Mouse (Mus musculus): ENCODE measurements around the gene Itga9.
A peak's percentile ranks its signal among the peaks of the same experiment; 100 is the strongest.

Gene Itga9

DNA sequence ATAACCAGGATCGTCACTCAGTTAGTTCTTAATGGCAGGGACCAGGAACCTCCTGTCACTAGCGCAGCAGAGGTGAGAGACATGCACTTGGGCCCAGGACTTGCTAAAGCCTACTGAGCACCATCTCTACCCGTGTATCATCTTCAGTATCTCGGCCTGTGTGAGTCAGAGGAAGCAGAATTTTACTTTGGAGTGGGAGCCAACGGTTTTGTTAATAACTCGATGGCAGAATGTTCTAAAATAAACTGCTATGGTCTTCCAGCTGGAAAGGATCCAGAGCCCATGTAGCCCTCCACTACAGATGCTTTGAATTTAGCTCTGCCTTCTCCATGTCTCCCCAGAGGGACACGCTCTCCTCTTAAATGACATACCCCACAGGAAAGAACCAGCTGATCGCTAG is 75.7 kb downstream of the Itga9 start:
- ATAC-seq (ENCODE audit: insufficient number of reproducible peaks, low FRiP score, low TSS enrichment): no peak

DNA sequence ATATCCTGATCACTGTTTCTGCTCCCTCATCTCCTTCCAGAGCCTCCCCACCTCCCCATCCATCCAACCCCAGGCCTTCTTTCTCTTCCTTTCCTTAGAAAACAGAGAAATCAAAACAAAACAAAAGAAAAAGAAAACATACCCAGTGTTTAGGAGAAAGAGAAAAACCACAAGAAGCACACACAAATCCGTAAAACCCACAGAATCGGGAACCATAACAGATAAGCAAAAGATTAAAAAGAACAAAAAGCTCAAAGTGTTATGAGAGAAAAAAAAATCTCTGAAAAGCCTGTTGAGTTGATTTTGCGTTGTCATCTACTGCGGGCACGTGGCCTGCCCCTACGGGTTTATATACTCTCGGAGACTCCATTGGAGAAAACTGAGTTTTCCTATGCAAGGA is 77.0 kb downstream of the Itga9 start:
- no peak for ATAC-seq (ENCODE audit: insufficient number of reproducible peaks, low FRiP score, low TSS enrichment)

DNA sequence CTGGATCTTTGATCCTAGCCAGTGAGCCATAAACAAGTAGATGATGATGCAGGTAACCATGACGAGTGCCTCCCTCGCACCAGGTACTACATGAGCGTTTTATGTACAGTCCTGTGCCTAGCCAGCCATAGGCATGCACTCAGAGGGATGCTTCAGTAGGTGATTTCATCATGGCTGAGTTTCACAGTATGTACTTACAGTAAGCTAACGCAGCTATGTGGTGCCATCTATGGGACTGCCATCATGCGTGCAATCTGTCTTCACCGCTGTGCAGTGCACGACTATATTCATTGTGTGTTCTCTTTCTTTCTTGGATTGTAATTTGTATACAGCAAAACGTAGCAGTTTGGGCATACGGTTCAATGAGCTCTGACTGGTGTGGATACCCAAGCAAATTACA is 77.9 kb downstream of the Itga9 start:
- ATAC-seq (ENCODE audit: insufficient number of reproducible peaks, low FRiP score, low TSS enrichment): no peak

DNA sequence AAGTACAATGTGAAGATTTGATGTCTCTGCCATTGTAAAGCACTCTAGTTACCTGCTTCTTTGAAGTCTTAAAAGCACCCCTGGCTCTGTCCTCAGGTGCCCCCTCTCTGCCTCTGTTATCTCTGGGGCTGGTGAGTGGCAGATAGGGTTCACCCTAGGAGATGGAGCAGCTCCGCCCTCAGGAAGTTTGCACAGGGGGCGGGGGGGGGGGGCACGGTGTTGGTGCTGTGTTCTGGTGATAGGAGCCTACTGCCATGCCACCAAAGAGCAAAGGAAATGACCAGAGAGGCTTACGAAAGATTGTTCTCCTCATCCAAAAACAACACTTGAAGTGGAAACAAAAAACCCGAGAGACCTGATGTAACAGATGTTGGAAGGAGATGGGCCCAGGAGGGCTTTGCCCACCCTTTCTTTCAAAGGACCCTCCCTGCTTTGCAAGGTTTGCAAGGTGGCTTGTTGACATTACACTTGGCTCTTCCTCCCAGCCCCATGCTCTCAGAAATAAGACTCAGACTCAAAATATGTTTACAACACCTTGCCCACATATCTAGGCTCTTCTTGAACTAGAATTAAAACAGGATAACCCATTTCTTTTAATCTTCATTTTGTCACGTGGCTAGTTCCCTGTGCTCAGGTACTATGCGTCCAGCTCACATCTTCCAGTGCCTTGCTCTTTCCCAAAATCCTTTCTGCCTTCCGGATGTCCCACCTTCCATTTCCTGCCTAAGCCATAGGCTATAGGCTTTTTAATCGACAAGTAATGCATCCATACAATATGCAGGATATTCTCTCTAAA is 79.9 kb downstream of the Itga9 start:
- no peak for ATAC-seq (ENCODE audit: insufficient number of reproducible peaks, low FRiP score, low TSS enrichment)

DNA sequence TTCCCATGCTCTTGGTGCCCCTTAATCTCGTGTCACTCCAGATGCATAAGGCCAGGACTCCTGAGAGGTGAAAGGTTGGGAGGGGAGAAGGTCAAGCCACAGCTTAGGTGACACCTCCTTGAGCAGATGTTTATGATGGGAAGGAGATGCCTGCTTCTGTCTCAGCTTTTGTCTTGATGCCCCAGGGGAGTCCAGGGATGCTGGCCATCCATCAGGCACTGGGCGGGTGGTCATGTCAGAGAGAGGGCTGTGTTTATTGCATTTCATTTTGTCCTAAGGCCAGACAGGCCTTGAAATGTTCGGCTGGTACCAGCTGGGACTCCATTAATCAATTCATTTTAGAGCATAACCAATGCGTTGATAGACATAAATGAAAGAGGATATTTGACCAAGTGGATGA is 81.8 kb downstream of the Itga9 start:
- no peak for ATAC-seq (ENCODE audit: insufficient number of reproducible peaks, low FRiP score, low TSS enrichment)

DNA sequence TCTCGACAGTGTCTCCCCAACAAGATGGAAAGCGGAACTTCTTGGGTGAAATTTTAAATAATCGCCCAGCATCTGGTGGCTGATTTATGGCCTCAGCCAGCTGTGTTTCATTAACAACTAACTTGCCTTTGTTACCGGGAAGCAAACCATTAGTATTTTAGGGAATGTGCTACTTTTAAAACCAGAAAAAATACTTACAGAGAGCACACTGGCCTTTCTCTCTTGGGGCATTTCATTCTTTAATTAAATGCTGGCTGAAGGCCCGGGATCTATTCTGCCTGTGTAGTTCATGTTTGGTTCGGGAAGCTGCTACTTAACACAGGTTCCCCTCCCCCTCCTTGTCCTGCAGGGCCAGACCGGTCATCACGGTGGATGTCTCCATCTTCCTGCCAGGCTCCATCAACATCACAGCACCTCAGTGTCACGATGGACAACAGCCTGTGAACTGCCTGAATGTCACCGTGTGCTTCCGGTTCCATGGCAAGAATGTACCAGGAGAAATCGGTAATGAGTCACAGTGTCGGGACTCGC is 82.5 kb downstream of the Itga9 start:
- no peak for ATAC-seq (ENCODE audit: insufficient number of reproducible peaks, low FRiP score, low TSS enrichment)

DNA sequence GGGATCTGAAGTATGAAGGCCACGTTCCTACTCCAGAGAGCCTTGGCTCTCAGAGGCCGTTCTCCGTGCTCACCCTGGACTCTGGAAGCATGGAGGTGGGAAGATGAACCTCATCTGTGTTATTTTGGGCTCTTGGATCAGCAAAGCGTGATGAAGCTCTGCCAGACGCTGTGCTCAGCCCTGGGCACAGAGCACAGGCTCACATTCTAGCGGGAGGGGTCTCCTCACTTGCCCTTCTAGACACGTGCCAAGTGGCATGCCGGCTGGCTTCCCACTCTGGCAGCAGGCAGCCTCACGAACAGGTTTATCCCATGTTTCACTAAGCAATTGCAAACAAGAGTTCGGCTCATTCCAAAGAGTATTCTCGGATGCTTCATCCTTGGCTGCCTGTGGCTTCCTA is 86.8 kb downstream of the Itga9 start:
- peak; percentile 59; the same call in 1 of the 2 replicates for ATAC-seq (ENCODE audit: insufficient number of reproducible peaks, low FRiP score, low TSS enrichment)

DNA sequence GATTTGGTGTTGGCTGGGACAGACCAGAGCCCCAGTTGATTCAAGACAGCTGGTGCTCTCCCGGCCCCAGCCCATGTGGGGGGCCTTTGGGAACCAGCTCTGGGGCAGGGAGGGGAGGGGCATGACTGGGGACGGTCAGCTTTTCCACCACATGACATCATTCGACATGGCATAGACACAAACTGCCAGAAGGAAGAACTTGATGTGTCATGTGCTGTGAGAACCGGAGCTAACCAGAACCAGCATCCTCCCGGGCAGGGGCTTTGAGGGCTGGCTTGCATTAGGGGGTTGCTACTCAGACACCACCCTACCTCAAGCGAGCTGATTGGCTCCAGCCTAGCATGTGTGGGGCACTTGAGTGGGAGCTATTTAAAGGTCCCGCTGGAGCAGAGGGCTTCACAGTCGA is 87.9 kb downstream of the Itga9 start:
- ATAC-seq (ENCODE audit: insufficient number of reproducible peaks, low FRiP score, low TSS enrichment): no peak

DNA sequence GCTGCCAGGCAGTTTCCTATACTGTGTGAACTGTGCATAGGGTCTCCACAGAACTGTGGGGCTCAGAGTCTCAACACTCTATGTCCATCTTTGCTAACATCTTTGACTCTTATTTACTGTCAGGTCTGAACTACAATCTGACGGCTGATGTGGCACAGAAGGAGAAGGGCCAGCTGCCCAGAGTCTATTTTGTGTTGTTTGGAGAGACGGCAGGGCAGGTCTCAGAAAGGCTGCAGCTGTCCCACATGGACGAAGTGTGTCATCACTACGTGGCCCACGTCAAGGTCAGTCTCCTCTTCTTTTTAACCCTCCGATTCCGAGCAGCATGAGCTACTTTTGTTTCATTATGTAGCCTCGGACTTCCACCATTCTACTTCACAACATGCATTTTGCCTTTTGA is 91.7 kb downstream of the Itga9 start:
- ATAC-seq (ENCODE audit: insufficient number of reproducible peaks, low FRiP score, low TSS enrichment): no peak

DNA sequence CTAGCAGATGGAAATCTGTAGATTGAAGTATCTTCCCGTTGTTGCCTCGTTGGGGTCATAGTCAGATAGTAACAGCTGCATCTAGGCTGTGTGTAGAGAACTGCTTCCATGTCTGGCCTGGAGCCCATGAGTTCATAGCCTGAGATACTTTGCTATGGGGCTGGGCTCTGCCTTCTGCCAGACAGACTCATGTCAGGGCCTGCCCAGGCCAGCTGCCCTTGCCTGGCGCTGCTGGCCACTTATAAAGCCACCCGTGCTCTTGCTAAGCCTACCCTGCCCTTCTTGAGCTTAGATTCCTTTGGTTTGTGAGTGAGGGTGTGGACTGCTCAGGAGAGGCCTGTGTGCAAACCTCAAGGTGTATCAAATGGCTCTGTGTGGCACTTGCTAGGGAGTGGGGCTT is 93.2 kb downstream of the Itga9 start:
- ATAC-seq (ENCODE audit: insufficient number of reproducible peaks, low FRiP score, low TSS enrichment): no peak

DNA sequence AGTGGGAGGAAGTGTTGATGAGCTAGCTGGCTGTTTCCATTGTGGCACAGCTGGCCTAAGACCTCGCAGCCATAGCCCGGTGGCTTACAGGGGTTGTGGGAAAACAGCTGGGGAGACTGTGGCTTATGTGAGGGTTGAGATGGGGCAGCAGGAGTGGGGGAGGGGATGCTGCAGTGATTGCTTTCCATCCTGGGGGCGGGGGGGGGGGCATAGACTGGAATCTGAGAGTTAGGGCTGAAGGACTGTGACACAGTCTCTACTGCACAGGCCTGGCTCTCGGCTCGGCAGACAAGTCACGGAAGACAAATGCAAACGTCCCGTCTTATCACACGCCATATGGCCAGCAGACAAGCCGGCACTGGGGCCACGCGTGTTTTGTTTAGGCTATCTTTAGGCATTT is 94.4 kb downstream of the Itga9 start:
- ATAC-seq (ENCODE audit: insufficient number of reproducible peaks, low FRiP score, low TSS enrichment): no peak

DNA sequence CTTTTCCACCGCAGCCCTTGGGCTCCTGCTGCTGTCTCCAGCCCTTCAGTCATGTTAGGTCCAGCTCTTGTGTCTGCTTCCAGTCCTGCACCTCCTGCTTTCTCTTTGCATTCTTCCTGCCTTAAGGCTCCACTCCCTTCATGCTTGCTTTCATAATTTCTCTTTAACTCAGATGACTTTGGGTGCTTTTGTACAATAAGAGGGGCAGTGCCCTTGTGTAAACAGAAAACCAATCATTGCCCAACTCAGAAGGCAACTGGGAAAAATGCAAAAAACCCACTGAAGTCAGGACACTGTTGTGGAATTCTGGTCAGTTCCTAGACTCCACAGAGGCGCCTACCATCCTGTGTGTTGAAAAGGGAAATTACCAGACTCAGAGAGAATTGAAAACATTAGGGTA is 95.3 kb downstream of the Itga9 start:
- no peak for ATAC-seq (ENCODE audit: insufficient number of reproducible peaks, low FRiP score, low TSS enrichment)

DNA sequence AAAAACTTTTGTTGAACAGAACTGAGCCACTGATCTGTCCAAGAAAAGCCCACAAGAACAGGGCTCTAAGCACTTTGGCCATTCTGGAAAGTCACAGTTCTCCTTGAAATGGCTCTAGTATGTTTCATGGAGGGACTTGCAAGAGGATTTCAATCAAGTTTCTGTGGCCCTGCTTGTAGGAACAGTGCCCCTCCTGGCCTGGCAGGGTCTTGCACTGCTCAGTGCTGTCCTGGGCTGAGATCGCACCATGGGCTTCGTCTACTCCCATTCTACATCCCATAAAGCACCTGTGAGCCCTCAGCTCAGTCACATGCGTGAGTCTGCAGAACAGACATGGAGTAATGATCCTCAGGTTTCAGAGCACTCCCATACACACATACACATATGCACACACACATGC is 96.7 kb downstream of the Itga9 start:
- ATAC-seq (ENCODE audit: insufficient number of reproducible peaks, low FRiP score, low TSS enrichment): no peak

DNA sequence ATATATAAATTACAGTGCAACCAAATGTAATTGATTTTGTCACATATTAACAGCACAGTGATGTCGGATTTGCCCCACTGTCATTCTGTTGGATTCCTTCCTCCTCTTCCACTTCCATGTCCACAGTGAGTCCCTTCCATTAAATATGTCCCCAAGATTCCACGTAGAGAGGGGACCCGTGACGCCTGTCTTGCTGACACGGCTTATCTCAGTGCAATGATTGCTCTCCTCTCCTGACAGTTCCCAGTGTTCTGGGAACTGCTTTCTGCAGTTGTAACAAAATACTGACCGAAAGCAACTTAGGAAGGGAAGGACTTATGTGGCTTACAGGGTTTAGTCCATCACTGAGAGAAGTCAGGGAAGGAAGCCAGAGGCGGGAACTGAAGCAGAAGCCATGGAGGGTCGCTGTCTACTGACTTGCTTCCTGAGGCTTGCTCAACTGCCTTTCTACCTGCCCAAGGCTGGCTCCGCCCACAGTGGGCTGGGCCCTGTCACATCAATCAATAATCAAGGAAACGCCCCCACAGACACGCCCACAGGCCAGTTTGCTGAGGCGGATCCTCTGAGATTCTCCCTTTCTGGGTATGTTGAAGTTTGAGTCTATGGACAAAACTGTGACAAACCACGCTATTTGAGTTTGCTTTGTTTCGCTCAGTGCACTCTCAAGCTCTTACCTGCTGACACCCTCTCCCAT is 99.0 kb downstream of the Itga9 start:
- ATAC-seq (ENCODE audit: insufficient number of reproducible peaks, low FRiP score, low TSS enrichment): no peak

DNA sequence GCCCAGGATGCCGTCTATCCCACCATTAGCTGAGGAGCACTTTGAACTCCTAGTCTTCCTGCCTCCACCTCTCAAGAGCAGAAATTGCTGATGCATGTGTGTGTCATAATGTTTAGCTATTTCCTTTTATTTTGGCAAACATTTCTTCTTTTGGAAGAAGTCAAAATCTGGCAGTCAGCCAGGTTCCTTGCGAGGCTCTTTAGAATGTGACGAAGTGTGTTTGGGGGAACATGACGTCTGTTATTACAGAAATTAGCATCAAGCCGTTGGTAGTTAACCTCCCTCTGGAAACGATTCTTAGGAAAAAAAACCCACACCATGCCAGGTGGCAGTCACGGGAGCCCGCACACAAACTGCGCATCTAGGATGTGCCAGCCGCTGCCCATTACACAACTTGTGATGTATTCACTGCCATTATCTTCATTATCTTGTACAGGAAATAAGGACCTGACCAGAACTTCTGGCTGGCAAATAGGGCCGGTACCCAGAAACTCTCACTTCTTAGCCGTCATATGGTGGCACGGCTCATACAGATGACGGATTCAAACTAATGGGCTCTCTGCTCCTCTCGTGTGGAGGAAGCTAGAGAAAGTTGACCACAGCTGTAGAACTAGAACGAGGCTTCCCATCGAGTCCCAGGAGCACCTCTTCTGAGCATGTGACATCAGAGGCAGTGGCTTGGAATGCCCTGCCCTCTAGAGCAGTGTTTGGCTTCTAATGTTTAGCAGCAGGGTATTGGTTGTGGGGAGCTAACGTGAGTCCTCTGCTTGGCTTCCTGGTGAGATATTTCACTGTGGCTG is 99.9 kb downstream of the Itga9 start:
- ATAC-seq (ENCODE audit: insufficient number of reproducible peaks, low FRiP score, low TSS enrichment): no peak

DNA sequence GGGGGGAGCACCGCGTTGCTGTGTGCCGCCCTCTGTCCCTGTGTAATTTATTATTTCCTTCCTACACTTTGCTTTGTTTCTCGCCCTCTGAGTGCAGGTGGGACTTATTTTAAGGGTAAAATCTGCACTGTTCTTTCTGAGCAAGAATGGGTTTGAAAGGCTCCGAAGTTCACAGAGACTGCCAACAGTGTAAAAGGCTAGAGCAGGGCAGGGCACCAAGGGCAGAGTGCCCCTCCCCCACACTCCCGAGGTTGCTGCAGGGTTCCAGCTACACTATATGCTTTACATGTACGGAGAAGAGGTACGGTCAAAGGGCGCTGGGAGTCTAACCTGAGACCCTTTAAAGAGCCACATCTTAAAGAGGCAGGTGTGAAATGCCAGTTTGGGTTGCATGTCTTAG is 104.1 kb downstream of the Itga9 start:
- no peak for ATAC-seq (ENCODE audit: insufficient number of reproducible peaks, low FRiP score, low TSS enrichment)

DNA sequence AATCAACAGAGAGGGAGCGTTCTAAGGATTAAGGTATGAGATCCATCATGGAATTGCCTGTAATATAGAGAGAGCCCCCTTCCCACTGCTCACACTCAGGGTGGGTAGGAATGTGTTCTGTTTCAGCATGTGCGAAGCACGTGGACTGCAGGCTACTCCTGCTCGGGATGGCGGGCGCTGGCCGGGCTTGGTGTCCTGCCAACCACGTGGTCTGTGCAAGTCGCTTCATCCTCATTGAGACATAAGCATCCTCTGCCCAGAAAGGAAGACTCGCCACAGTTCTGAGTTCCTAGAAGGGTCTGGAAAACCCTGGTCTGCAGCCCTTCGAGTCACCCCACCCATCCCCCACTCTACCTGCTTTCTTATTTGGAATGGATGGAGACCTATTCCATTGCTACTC is 105.3 kb downstream of the Itga9 start:
- ATAC-seq (ENCODE audit: insufficient number of reproducible peaks, low FRiP score, low TSS enrichment): no peak

DNA sequence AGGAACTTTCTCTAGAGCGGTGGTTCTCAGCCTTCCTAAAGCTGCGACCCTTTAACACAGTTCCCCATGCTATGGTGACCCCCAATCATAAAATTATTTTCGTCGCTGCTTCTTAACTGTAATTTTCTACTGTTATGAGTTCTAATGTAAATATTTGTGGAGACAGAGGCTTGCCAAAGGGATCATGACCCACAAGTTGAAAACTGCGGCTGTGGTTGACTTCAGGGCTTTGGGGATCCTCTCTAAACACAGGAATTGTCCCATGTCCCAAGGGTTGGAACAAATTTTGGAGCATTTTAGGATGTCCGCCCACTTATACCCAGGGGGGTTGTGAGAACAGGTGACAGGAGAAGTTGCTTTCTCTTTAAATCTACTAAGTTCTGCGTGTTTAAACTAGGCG is 107.0 kb downstream of the Itga9 start:
- ATAC-seq (ENCODE audit: insufficient number of reproducible peaks, low FRiP score, low TSS enrichment): no peak

DNA sequence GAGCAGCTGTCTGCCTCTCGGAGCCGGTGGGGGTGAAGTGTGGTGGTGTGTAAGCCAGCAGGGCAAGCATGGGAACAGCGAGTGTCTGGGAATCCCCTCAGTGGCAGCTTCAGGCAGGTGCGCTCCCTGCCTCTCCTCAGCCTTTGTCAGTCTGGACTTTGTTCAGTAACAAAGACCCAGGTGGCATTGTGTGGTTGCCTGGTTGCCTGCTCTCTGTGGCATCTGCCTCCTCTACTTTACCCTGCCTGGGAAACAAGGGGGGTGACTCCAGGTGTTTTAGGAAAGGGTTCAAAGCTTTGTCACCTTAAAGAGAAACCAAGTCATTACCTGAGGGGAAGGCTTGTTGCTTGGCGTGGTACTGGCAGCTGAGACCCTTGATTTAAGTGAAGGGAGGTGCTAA is 108.0 kb downstream of the Itga9 start:
- no peak for ATAC-seq (ENCODE audit: insufficient number of reproducible peaks, low FRiP score, low TSS enrichment)

DNA sequence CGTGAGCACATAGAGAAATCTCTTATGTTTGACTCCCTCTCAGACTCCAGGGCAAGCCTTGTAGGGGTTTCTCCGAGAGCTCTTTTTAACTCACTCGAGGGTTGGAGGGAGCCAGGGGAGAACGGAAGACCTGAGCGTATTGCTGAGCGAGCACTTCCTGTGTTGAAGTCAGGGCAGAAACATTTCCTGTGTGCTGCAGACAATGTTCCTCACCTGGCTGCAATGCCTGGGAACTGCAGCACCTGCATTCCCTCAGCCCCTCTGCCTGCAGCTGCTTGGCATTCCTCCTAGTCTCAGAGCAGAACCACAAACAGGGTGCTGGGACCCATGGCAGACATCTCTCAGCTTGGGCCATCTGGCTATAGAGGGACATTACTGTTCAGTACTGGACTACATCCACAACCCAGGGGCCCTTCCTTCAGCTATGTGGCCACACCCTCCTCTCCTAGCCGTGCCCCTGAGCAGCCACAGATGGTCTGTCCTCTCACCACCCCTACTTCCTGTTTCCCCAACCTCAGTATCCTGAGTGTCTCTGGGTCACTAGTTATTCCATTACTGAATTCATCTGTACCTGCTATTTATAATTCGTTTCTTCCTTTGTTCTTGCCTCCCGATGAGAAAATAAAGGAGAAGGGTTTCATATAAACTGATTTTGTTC is 109.6 kb downstream of the Itga9 start:
- no peak for ATAC-seq (ENCODE audit: insufficient number of reproducible peaks, low FRiP score, low TSS enrichment)

DNA sequence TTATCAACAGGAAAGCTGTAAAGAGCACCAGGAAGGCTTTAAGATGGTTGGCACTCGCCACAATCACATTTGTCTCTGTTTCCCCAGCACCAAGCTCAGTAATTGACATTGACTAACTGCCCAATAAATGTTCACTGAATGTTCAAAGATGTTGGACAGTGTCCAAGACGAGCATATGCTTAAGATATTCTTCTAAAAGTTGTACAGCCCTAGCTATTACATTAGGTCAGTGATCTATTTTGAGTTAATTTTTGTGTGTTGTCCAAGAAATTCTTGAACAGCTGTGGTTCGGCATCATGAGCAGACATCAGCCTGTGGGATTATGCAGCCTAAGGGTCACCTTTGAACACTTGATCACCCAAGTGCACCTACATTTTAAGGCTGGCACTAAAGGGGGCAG is 110.9 kb downstream of the Itga9 start:
- ATAC-seq (ENCODE audit: insufficient number of reproducible peaks, low FRiP score, low TSS enrichment): no peak

Measured in cerebellum, adult (tissue).